Mouse (Mus musculus) hindbrain, embryonic 16.5 days (tissue): ENCODE measurements at regions not wholly inside any gene's neighbourhood (a gene's known extent, or its start where the extent isn't known, plus 50 kb on each side); places are given as distances from the start of the nearest gene placed in this dataset.

Source experiments
- ATAC-seq: fragments of 200-750 bp; cut with Nextera tagmentation; 2 replicates; pipeline ENCODE4 v1.8.0; 2017; ENCODE audit warnings: moderate TSS enrichment, moderate library complexity
- H3K27ac ChIP-seq: fragments of 300-500 bp; sonication (generic); 2 replicates; pipeline ENCODE4 v1.5.1; 2014; ENCODE audit warnings: low read depth, mild to moderate bottlenecking, control low read depth, low read length, moderate library complexity
- H3K27me3 ChIP-seq: fragments of 300-500 bp; sonication (generic); replicated peaks from 2 replicates; pipeline ENCODE4 v1.6.1; 2014; ENCODE audit warnings: low read length; ENCODE audit not compliant: control insufficient read depth, insufficient read depth
- H3K36me3 ChIP-seq: fragments of 300-500 bp; sonication (generic); 2 replicates; pipeline ENCODE4 v1.6.1; 2014; ENCODE audit warnings: mild to moderate bottlenecking, low read length, moderate library complexity, mixed read lengths; ENCODE audit not compliant: control insufficient read depth, insufficient read depth
- H3K4me1 ChIP-seq: fragments of 300-500 bp; sonication (generic); 2 replicates; pipeline ENCODE4 v1.6.1; 2014; ENCODE audit warnings: low read depth, low read length; ENCODE audit not compliant: control insufficient read depth, insufficient read depth
- H3K4me2 ChIP-seq: fragments of 300-500 bp; sonication (generic); 2 replicates; pipeline ENCODE4 v1.6.1; 2014; ENCODE audit warnings: mild to moderate bottlenecking, low read length, control low read depth, moderate library complexity
- H3K4me3 ChIP-seq: fragments of 300-500 bp; sonication (generic); 2 replicates; pipeline ENCODE4 v1.5.1; 2014; ENCODE audit warnings: mild to moderate bottlenecking, low read length, control low read depth, moderate library complexity
- H3K9ac ChIP-seq: fragments of 300-500 bp; sonication (generic); 2 replicates; pipeline ENCODE4 v1.6.1; 2014; ENCODE audit warnings: low read depth, mild to moderate bottlenecking, control low read depth, low read length, moderate library complexity
- H3K9me3 ChIP-seq: fragments of 300-500 bp; sonication (generic); 2 replicates; pipeline ENCODE4 v1.6.1; 2014; ENCODE audit warnings: mild to moderate bottlenecking, low read length, moderate library complexity; ENCODE audit not compliant: control insufficient read depth
- WGBS: fragments of 180-500 bp; shearing (Covaris S2); extraction: QIAGEN DNeasy Blood & Tissue Kit; methylation state at CpG from one replicate; pipeline ENCODE4 v1.1.7; 2014; 5-methylcytosine and 5-hydroxymethylcytosine counted together

DNA sequence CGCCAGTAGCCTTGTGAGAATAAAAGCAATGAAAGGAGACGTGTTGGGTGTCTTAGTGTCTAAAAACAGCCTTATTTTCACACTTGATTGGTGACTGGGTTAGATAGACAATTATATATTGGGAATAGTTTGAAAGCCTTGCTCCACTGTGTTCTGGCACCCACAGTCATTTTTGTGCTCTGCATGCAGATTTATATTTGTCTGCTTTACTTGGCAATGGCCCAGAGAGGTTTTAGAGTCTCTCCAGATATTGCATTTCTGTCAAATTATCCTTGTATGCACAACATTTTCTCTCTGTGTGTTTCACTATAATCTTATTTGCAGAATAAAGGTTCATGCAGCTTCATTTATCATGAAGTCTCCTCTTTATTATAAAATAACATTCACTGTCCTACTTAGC, 250.2 kb upstream of the Gcfc2 start:
- Histone ChIP-seq H3K9ac (no peak overlapping the region), H3K36me3 (no peaks in the 10 kb centered on the region), H3K4me1 (no peaks in the 10 kb centered on the region; the same call in 1 of the 2 replicates), H3K27me3 (no peaks in the 10 kb centered on the region), H3K27ac (no peak overlapping the region), H3K4me3 (no peak overlapping the region), H3K4me2 (no peak overlapping the region), H3K9me3 (no peaks in the 10 kb centered on the region)
- WGBS: 61% methylated on average over 2 of the region's 2 CpGs
- no peak for ATAC-seq

GRCm38 (mm10) chr6:81697284-81697683, 226.2 kb upstream of the Gcfc2 start:
- no peak for ATAC-seq
- Histone ChIP-seq H3K4me3 (no peak overlapping the region), H3K9ac (no peak overlapping the region), H3K27ac (no peak overlapping the region), H3K27me3 (no peaks in the 10 kb centered on the region), H3K4me1 (no peaks in the 10 kb centered on the region), H3K4me2 (no peak overlapping the region), H3K36me3 (no peaks in the 10 kb centered on the region), H3K9me3 (no peaks in the 10 kb centered on the region)
- whole genome bisulfite sequencing: 81% methylated on average over 7 of the region's 7 CpGs

- 92% methylated on average over 3 of the region's 3 CpGs for WGBS
- Histone ChIP-seq H3K9me3 (no peaks in the 10 kb centered on the region), H3K36me3 (no peaks in the 10 kb centered on the region), H3K4me3 (no peak overlapping the region), H3K4me2 (no peak overlapping the region), H3K27ac (no peak overlapping the region), H3K27me3 (no peaks in the 10 kb centered on the region), H3K4me1 (no peaks in the 10 kb centered on the region), H3K9ac (no peak overlapping the region)
- no peak for ATAC-seq
These were observed 225.3 kb upstream of the Gcfc2 start for GRCm38 (mm10) chr6:81698173-81698572.

DNA sequence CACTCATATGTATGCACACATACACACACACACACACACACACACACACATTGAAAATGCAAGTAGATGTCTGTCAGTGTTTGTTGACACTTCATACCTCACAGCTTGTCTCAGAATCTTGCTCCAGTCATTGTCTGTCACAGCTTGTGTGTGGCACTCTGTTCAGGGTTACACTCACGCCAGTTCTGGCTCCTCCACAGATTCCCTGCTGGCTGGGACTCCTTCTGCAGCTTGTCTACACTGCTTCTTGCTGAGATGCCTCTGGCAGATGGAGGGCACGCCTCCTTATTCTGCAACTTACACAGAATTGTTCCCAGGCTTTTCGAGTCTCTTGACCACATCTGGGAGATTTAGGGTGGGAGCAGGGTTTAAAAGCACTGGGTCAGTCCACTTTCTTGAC, 208.6 kb upstream of the Gcfc2 start:
- Histone ChIP-seq H3K27ac (no peak overlapping the region), H3K4me2 (no peak overlapping the region), H3K9me3 (no peaks in the 10 kb centered on the region), H3K27me3 (no peaks in the 10 kb centered on the region), H3K36me3 (no peaks in the 10 kb centered on the region), H3K4me1 (no peaks in the 10 kb centered on the region; the same call in 1 of the 2 replicates), H3K9ac (no peak overlapping the region), H3K4me3 (no peak overlapping the region)
- 41% methylated on average over 3 of the region's 3 CpGs for WGBS
- ATAC-seq: no peak

DNA sequence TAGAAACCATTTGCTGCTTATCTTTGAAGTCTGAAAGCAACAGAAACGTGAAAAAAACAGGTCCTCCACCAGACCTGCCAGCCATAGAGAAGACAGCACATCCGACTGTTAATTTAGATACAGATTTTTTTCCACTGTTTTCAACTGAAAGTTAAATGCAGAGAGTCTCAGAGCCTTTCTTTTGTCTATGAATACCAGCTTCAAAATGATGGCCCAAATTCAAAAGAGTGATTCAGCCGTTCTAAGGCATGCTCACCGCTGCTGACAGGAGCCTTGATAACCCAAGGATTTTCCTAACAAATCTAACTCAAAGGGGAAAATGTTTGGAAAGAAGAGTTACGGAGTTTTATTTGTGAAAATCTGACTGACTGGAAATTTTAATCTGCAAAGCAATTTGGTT, 207.1 kb upstream of the Gcfc2 start:
- Histone ChIP-seq H3K27me3 (no peaks in the 10 kb centered on the region), H3K9ac (no peak overlapping the region), H3K27ac (no peak overlapping the region), H3K4me1 (no peaks in the 10 kb centered on the region; the same call in 1 of the 2 replicates), H3K4me2 (no peak overlapping the region), H3K36me3 (no peaks in the 10 kb centered on the region), H3K4me3 (no peak overlapping the region), H3K9me3 (no peaks in the 10 kb centered on the region)
- whole genome bisulfite sequencing: 75% methylated on average over 5 of the region's 5 CpGs
- no peak for ATAC-seq

- peak; percentile 56; the same call in 1 of the 2 replicates for ATAC-seq
- 49% methylated on average over 4 of the region's 4 CpGs for WGBS
- Histone ChIP-seq H3K9me3 (no peaks in the 10 kb centered on the region), H3K27me3 (no peaks in the 10 kb centered on the region), H3K36me3 (no peaks in the 10 kb centered on the region), H3K4me1 (no peaks in the 10 kb centered on the region), H3K4me2 (no peak overlapping the region), H3K27ac (no peak overlapping the region), H3K9ac (no peak overlapping the region), H3K4me3 (no peak overlapping the region)
These were observed 198.6 kb upstream of the Gcfc2 start for GRCm38 (mm10) chr6:81724601-81725545.

GRCm38 (mm10) chr6:81731631-81732030, 191.8 kb upstream of the Gcfc2 start:
- H3K27ac ChIP-seq: no peak overlapping the region
- H3K36me3 ChIP-seq: no peaks in the 10 kb centered on the region
- 78% methylated on average over 5 of the region's 5 CpGs for WGBS
- H3K4me1 ChIP-seq: no peaks in the 10 kb centered on the region
- H3K4me3 ChIP-seq: no peak overlapping the region
- no peak for ATAC-seq
- H3K9ac ChIP-seq: no peak overlapping the region
- no peak overlapping the region for H3K4me2 ChIP-seq
- H3K27me3 ChIP-seq: no peaks in the 10 kb centered on the region
- H3K9me3 ChIP-seq: no peaks in the 10 kb centered on the region

DNA sequence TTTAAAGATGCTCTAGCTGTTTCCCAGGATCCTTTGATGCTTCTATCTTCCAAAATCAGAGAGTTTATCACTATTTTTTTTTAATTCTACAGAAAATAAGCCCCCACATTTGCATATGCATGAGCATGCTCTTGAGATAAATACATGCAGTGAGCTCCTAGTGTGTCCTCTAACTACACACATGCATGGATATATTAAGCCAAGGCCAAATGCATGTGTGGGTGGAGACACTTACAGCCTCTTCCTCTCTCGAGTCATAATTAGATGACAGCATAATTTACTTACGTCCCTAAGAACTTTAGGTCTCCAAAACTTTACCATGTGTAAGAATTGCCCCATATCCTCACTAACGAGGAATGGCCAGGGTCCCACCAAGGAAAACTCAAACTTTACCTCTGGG, 189.9 kb upstream of the Gcfc2 start:
- H3K36me3 ChIP-seq: no peaks in the 10 kb centered on the region
- H3K4me3 ChIP-seq: no peak overlapping the region
- H3K9me3 ChIP-seq: no peaks in the 10 kb centered on the region
- no peak overlapping the region for H3K4me2 ChIP-seq
- no peaks in the 10 kb centered on the region for H3K27me3 ChIP-seq
- ATAC-seq: no peak
- 91% methylated on average over 3 of the region's 3 CpGs for WGBS
- no peak overlapping the region for H3K9ac ChIP-seq
- no peak overlapping the region for H3K27ac ChIP-seq
- no peaks in the 10 kb centered on the region for H3K4me1 ChIP-seq

DNA sequence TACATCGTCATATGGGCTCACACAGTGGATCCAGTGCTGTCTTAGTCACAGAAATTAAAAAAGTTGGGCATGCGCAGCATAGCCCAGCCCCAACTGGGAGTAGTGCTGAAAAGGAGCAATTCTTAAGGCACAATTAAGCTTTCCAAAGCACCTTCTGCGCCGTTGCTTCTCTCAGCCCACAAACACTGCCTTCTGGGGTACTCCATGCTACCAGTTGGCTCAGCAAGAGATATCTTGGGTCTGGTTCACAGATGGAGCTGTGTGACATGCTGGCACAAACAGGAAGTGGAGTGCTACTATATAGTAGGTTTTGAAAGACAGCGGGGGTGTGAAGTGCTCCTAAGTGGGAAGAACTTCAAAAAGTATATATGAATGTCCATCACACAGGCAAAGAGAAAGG, 185.0 kb upstream of the Gcfc2 start:
- 90% methylated on average over 5 of the region's 5 CpGs for WGBS
- Histone ChIP-seq H3K4me2 (no peak overlapping the region), H3K27ac (no peak overlapping the region), H3K36me3 (no peaks in the 10 kb centered on the region), H3K9ac (no peak overlapping the region), H3K9me3 (no peaks in the 10 kb centered on the region), H3K4me1 (no peaks in the 10 kb centered on the region), H3K27me3 (no peaks in the 10 kb centered on the region), H3K4me3 (no peak overlapping the region)
- ATAC-seq: no peak
